Comparison of ENCODE assay signal across 20 mouse cellular contexts in genomic region chr10:118605156-118605821, GRCm38 (mm10).
DNase-seq lines count a peak whose midpoint lies in the region; ATAC-seq and TF ChIP-seq lines count a peak whose summit lies in the region.
"Had no signal": no experiment of that assay in that cellular context is flagged by ENCODE, and none has a peak within 500 bp of the region (broad histone marks: within the 10 kb centered on the region; RNA-seq: fewer than 3 reads in every experiment).

No protein-coding gene starts in this region.

- intact Hi-C loops in heart, adult 2 months (cut with DNase I): no loop called here

- no peaks in the 10 kb centered on the region for H3K79me2 ChIP-seq in heart, adult 2 months (replicated peaks; ENCODE audit: control insufficient read depth, insufficient read depth, low read length)

- H3K4me3 ChIP-seq in heart, adult 2 months: no peak overlapping the region
- no peak overlapping the region for H3K4me3 ChIP-seq in heart, embryonic 12.5 days
- no peak overlapping the region for H3K4me3 ChIP-seq in liver, postnatal 0 days (ENCODE audit: low read depth, low read length)
- no peak overlapping the region for H3K4me3 ChIP-seq in liver, embryonic 11.5 days (ENCODE audit: low read depth, low read length)
- H3K4me3 ChIP-seq: forebrain, embryonic 13.5 days; hindbrain, embryonic 10.5 days; liver, embryonic 13.5 days; midbrain, embryonic 15.5 days; myocyte; neural tube, embryonic 15.5 days; stomach, embryonic 15.5 days had no signal

- no peak for ATAC-seq in heart, embryonic 12.5 days (ENCODE audit: insufficient number of reproducible peaks, low FRiP score)
- no peak for ATAC-seq in liver, postnatal 0 days
- no peak for ATAC-seq in liver, embryonic 11.5 days (replicated peaks; ENCODE audit: low FRiP score)
- ATAC-seq in megakaryocyte progenitor cell, adult 5-6 weeks (replicated peaks; ENCODE audit: poor library complexity): 0 out of 2 replicates have a peak, but pooled peaks have one; percentile 35
- ATAC-seq: forebrain, embryonic 13.5 days; midbrain, embryonic 15.5 days had no signal

- no peak for TF ChIP-seq EP300 in heart, adult 2 months (IDR thresholded peaks at IDR 0.05; ENCODE audit: insufficient read depth, low read depth, low read length)
- no peak for TF ChIP-seq EP300 in liver, postnatal 0 days (IDR thresholded peaks at IDR 0.05; ENCODE audit: low read depth)

- no peaks in the 10 kb centered on the region for H3K27me3 ChIP-seq in heart, adult 2 months (ENCODE audit: control insufficient read depth, insufficient read depth, low read length)
- no peaks in the 10 kb centered on the region for H3K27me3 ChIP-seq in heart, embryonic 12.5 days (replicated peaks)
- no peaks in the 10 kb centered on the region for H3K27me3 ChIP-seq in liver, postnatal 0 days (ENCODE audit: insufficient read depth, low read length)
- H3K27me3 ChIP-seq in liver, embryonic 11.5 days (replicated peaks; ENCODE audit: control insufficient read depth, insufficient read depth, low read length): no peaks in the 10 kb centered on the region
- H3K27me3 ChIP-seq: forebrain, embryonic 13.5 days; liver, embryonic 13.5 days; midbrain, embryonic 15.5 days; neural tube, embryonic 15.5 days; stomach, embryonic 15.5 days had no signal

- WGBS in heart, adult 2 months: 85% methylated on average over 10 of the region's 10 CpGs
- WGBS in heart, embryonic 12.5 days: 83% methylated on average over 10 of the region's 10 CpGs
- WGBS in liver, postnatal 0 days (ENCODE audit: insufficient replicate concordance): 83% methylated on average over 10 of the region's 10 CpGs
- WGBS in liver, embryonic 11.5 days: 85% methylated on average over 10 of the region's 10 CpGs

- H3K36me3 ChIP-seq in heart, adult 2 months (ENCODE audit: control insufficient read depth, insufficient read depth, low read length): no peaks in the 10 kb centered on the region
- no peaks in the 10 kb centered on the region for H3K36me3 ChIP-seq in heart, embryonic 12.5 days
- no peaks in the 10 kb centered on the region for H3K36me3 ChIP-seq in liver, postnatal 0 days (replicated peaks; ENCODE audit: insufficient read depth, low read length)
- no peaks in the 10 kb centered on the region for H3K36me3 ChIP-seq in liver, embryonic 11.5 days (ENCODE audit: control insufficient read depth, insufficient read depth, low read length)
- H3K36me3 ChIP-seq: hindbrain, embryonic 10.5 days; liver, embryonic 13.5 days; midbrain, embryonic 15.5 days; neural tube, embryonic 15.5 days; stomach, embryonic 15.5 days had no signal

- H3K9ac ChIP-seq in heart, adult 2 months (ENCODE audit: low read depth, low read length): no peak overlapping the region
- H3K9ac ChIP-seq in heart, embryonic 12.5 days: no peak overlapping the region
- H3K9ac ChIP-seq in liver, postnatal 0 days (replicated peaks): no peak overlapping the region
- H3K9ac ChIP-seq in liver, embryonic 11.5 days (ENCODE audit: low read depth, low read length): no peak overlapping the region
- H3K9ac ChIP-seq: forebrain, embryonic 13.5 days; liver, embryonic 13.5 days; midbrain, embryonic 15.5 days; neural tube, embryonic 15.5 days; stomach, embryonic 15.5 days had no signal

- no peaks in the 10 kb centered on the region for H3K4me1 ChIP-seq in heart, adult 2 months (ENCODE audit: control insufficient read depth, insufficient read depth, low read length)
- peaks cover 3% of the 10 kb centered on the region for H3K4me1 ChIP-seq in heart, embryonic 12.5 days (replicated peaks)
- no peaks in the 10 kb centered on the region for H3K4me1 ChIP-seq in liver, postnatal 0 days (ENCODE audit: insufficient read depth)
- no peaks in the 10 kb centered on the region for H3K4me1 ChIP-seq in liver, embryonic 11.5 days (replicated peaks; ENCODE audit: control insufficient read depth, insufficient read depth, low read length)
- H3K4me1 ChIP-seq: forebrain, embryonic 13.5 days; hindbrain, embryonic 10.5 days; midbrain, embryonic 15.5 days; neural tube, embryonic 15.5 days; stomach, embryonic 15.5 days had no signal

- H3K9me3 ChIP-seq in heart, embryonic 12.5 days (replicated peaks): no peaks in the 10 kb centered on the region
- no peaks in the 10 kb centered on the region for H3K9me3 ChIP-seq in liver, postnatal 0 days (ENCODE audit: low read length)
- H3K9me3 ChIP-seq in liver, embryonic 11.5 days (ENCODE audit: control insufficient read depth, low read length): no peaks in the 10 kb centered on the region
- H3K9me3 ChIP-seq: forebrain, embryonic 13.5 days; hindbrain, embryonic 10.5 days; liver, embryonic 13.5 days; midbrain, embryonic 15.5 days; neural tube, embryonic 15.5 days; stomach, embryonic 15.5 days had no signal

- no peak for TF ChIP-seq POLR2A in heart, adult 2 months (IDR thresholded peaks at IDR 0.05; ENCODE audit: insufficient read depth, low read depth, low read length)

- no peak for DNase-seq in heart, adult 2 months
- DNase-seq in liver, postnatal 0 days: no peak
- no peak for DNase-seq in liver, embryonic 11.5 days (ENCODE audit: low spot score)
- peak; percentile 58 for DNase-seq in R1 (ENCODE audit: low read depth, low spot score)
- DNase-seq in urinary bladder, postnatal 36 days (ENCODE audit: low spot score in 2 of 2): no peak
- no peak for DNase-seq in cerebellum, postnatal 25 days
- DNase-seq: adrenal gland, postnatal 25 days; cerebellum, adult 2 months; gastrocnemius, postnatal 14 days; liver, embryonic 13.5 days; lung, postnatal 10 days; spleen, adult 18-20 months had no signal

- no peak overlapping the region for H3K27ac ChIP-seq in heart, adult 2 months
- no peak overlapping the region for H3K27ac ChIP-seq in heart, embryonic 12.5 days (ENCODE audit: poor library complexity, severe bottlenecking)
- H3K27ac ChIP-seq in liver, postnatal 0 days (ENCODE audit: low read depth): no peak overlapping the region
- no peak overlapping the region for H3K27ac ChIP-seq in liver, embryonic 11.5 days (ENCODE audit: low read depth, low read length)
- H3K27ac ChIP-seq: forebrain, embryonic 13.5 days; hindbrain, embryonic 10.5 days; liver, embryonic 13.5 days; midbrain, embryonic 15.5 days; neural tube, embryonic 15.5 days; stomach, embryonic 15.5 days had no signal

- H3K4me2 ChIP-seq in heart, embryonic 12.5 days: no peak overlapping the region
- no peak overlapping the region for H3K4me2 ChIP-seq in liver, postnatal 0 days (ENCODE audit: low read depth, low read length)
- H3K4me2 ChIP-seq in liver, embryonic 11.5 days: no peak overlapping the region
- H3K4me2 ChIP-seq: forebrain, embryonic 13.5 days; liver, embryonic 13.5 days; midbrain, embryonic 15.5 days; neural tube, embryonic 15.5 days; stomach, embryonic 15.5 days had no signal

- TF ChIP-seq CTCF in heart, adult 2 months (IDR thresholded peaks at IDR 0.05): peak; percentile 49
- peak; percentile 29; the same call in 1 of the 2 replicates for TF ChIP-seq CTCF in liver, postnatal 0 days (IDR thresholded peaks at IDR 0.05; ENCODE audit: low read depth)
